Mouse (Mus musculus) MEL (cell line): ENCODE measurements around the gene Cox6a1. TPM values are rescaled to one million over a fixed set of nuclear protein-coding genes. Genes with fewer than 3 reads are reported as not detected.

ENCODE experiments used
- DNase-seq: peaks from one replicate; pipeline ENCODE4 v3.0.0; 2011; ENCODE audit warnings: low read depth, low spot score
- H3K27ac ChIP-seq: 2 replicates; pipeline ENCODE4 v1.5.1; 2012; ENCODE audit warnings: low read depth, mild to moderate bottlenecking, control low read depth, low read length, moderate library complexity; ENCODE audit not compliant: control insufficient read depth
- H3K27me3 ChIP-seq, 2 experiments: fragments of 150-350 bp in 1 of 2; sonication (generic) in 1 of 2; 2 replicates each; pipeline ENCODE4 v1.6.1; 2012; ENCODE audit warnings: low read length in 2 of 2, mild to moderate bottlenecking in 2 of 2, improper control_type of control experiment in 1 of 2, moderate library complexity in 1 of 2; ENCODE audit not compliant: insufficient read depth in 2 of 2, control insufficient read depth in 1 of 2
- H3K36me3 ChIP-seq, 2 experiments: 2 replicates each; pipeline ENCODE4 v1.6.1; 2012 to 2014; ENCODE audit warnings: low read length in 2 of 2, improper control_type of control experiment in 1 of 2, inconsistent platforms in 1 of 2, mild to moderate bottlenecking in 1 of 2; ENCODE audit not compliant: insufficient read depth in 2 of 2, control insufficient read depth in 1 of 2
- H3K4me1 ChIP-seq, 2 experiments: fragments of 150-350 bp in 1 of 2; sonication (generic) in 1 of 2; 2 replicates each; pipeline ENCODE4 v1.6.1; 2012; ENCODE audit warnings: low read length in 2 of 2, improper control_type of control experiment in 1 of 2, mild to moderate bottlenecking in 1 of 2; ENCODE audit not compliant: insufficient read depth in 2 of 2, control insufficient read depth in 1 of 2
- H3K4me3 ChIP-seq, 2 experiments: fragments of 150-350 bp in 1 of 2; sonication (generic) in 1 of 2; 2 replicates each; pipeline ENCODE4 v1.5.1; 2012; ENCODE audit warnings: low read depth in 2 of 2, low read length in 2 of 2, mild to moderate bottlenecking in 2 of 2, moderate library complexity in 2 of 2, control low read depth in 1 of 2, improper control_type of control experiment in 1 of 2; ENCODE audit not compliant: control insufficient read depth in 1 of 2, insufficient read depth in 1 of 2
- H3K79me2 ChIP-seq: 2 replicates; pipeline ENCODE4 v1.6.1; 2012; ENCODE audit warnings: mild to moderate bottlenecking, low read length, moderate library complexity; ENCODE audit not compliant: control insufficient read depth, poor library complexity, insufficient read depth
- H3K9ac ChIP-seq: 2 replicates; pipeline ENCODE4 v1.6.1; 2012; ENCODE audit warnings: low read depth, mild to moderate bottlenecking, control low read depth, low read length, moderate library complexity; ENCODE audit not compliant: control insufficient read depth, poor library complexity, severe bottlenecking
- H3K9me3 ChIP-seq: fragments of 150-350 bp; sonication (generic); replicated peaks from 2 replicates; pipeline ENCODE4 v1.6.1; 2012; ENCODE audit warnings: mild to moderate bottlenecking, low read length, improper control_type of control experiment, moderate library complexity; ENCODE audit not compliant: insufficient read depth
- CHD1 ChIP-seq: IDR thresholded peaks from 2 replicates; pipeline ENCODE4 v1.6.1; 2012; ENCODE audit warnings: low read depth, mild to moderate bottlenecking, inconsistent platforms, low read length, improper control_type of control experiment
- CHD2 ChIP-seq: IDR thresholded peaks from 2 replicates; pipeline ENCODE4 v1.6.1; 2011; ENCODE audit warnings: low read length, improper control_type of control experiment
- CTCF ChIP-seq, 3 experiments: IDR thresholded peaks in 2 of 3; conservative IDR thresholded peaks in 1 of 3; 2 replicates each; pipeline ENCODE4 v1.5.1; 2011 to 2012; ENCODE audit warnings: low read length in 3 of 3, low read depth in 2 of 3, mild to moderate bottlenecking in 2 of 3, improper control_type of control experiment in 1 of 3, inconsistent platforms in 1 of 3, mixed read lengths in 1 of 3, moderate library complexity in 1 of 3; ENCODE audit not compliant: control insufficient read depth in 1 of 3, insufficient read depth in 1 of 3, poor library complexity in 1 of 3, severe bottlenecking in 1 of 3
- ELF1 ChIP-seq: IDR thresholded peaks from 2 replicates; pipeline ENCODE4 v1.6.1; 2014; ENCODE audit warnings: low read depth, mild to moderate bottlenecking, inconsistent platforms, low read length, improper control_type of control experiment, moderate library complexity
- EP300 ChIP-seq, 2 experiments: IDR thresholded peaks; 2 replicates each; pipeline ENCODE4 v1.6.1; 2011; ENCODE audit warnings: improper control_type of control experiment in 2 of 2, low read length in 2 of 2, low read depth in 1 of 2, mild to moderate bottlenecking in 1 of 2
- ETS1 ChIP-seq: IDR thresholded peaks from 2 replicates; pipeline ENCODE4 v1.6.1; 2012; ENCODE audit warnings: low read depth, mild to moderate bottlenecking, inconsistent platforms, low read length, improper control_type of control experiment, moderate library complexity
- KAT2A ChIP-seq: conservative IDR thresholded peaks from 2 replicates; pipeline ENCODE4 v1.6.1; 2012; ENCODE audit warnings: low read depth, low read length, improper control_type of control experiment, inconsistent platforms
- MXI1 ChIP-seq: IDR thresholded peaks from 2 replicates; pipeline ENCODE4 v1.6.1; 2011; ENCODE audit warnings: mild to moderate bottlenecking, low read depth, low read length, improper control_type of control experiment
- MYC ChIP-seq: IDR thresholded peaks from 2 replicates; pipeline ENCODE4 v1.6.1; 2011; ENCODE audit warnings: low read depth, mild to moderate bottlenecking, low read length, improper control_type of control experiment, moderate library complexity
- NELFE ChIP-seq: IDR thresholded peaks from 2 replicates; pipeline ENCODE4 v1.6.1; 2011; ENCODE audit warnings: low read depth, low read length, improper control_type of control experiment
- POLR2A ChIP-seq, 2 experiments: IDR thresholded peaks; 2 replicates each; pipeline ENCODE4 v1.6.1; 2011 to 2012; ENCODE audit warnings: low read length in 2 of 2, mild to moderate bottlenecking in 2 of 2, control low read depth in 1 of 2, improper control_type of control experiment in 1 of 2, low read depth in 1 of 2, moderate library complexity in 1 of 2; ENCODE audit not compliant: control insufficient read depth in 1 of 2, insufficient read depth in 1 of 2, poor library complexity in 1 of 2
- POLR2AphosphoS2 ChIP-seq: IDR thresholded peaks from 2 replicates; pipeline ENCODE4 v1.6.1; 2011; ENCODE audit warnings: low read length, improper control_type of control experiment
- SIN3A ChIP-seq: IDR thresholded peaks from 2 replicates; pipeline ENCODE4 v1.6.1; 2012; ENCODE audit warnings: low read length, improper control_type of control experiment, inconsistent platforms
- SMC3 ChIP-seq: IDR thresholded peaks from 2 replicates; pipeline ENCODE4 v1.6.1; 2011; ENCODE audit warnings: low read depth, low read length, improper control_type of control experiment
- TAL1 ChIP-seq: IDR thresholded peaks from 2 replicates; pipeline ENCODE4 v1.6.1; 2012; ENCODE audit warnings: mild to moderate bottlenecking, inconsistent platforms, low read length, moderate library complexity, mixed read lengths
- TCF12 ChIP-seq: IDR thresholded peaks from 2 replicates; pipeline ENCODE4 v1.6.1; 2014; ENCODE audit warnings: low read depth, mild to moderate bottlenecking, inconsistent platforms, low read length, improper control_type of control experiment, moderate library complexity
- USF2 ChIP-seq, 2 experiments: IDR thresholded peaks; 2 replicates each; pipeline ENCODE4 v1.6.1; 2011 to 2012; ENCODE audit warnings: improper control_type of control experiment in 2 of 2, low read length in 2 of 2, borderline replicate concordance in 1 of 2, inconsistent platforms in 1 of 2, low read depth in 1 of 2, mild to moderate bottlenecking in 1 of 2; ENCODE audit not compliant: insufficient read depth in 1 of 2
- ZC3H11A ChIP-seq: IDR thresholded peaks from 2 replicates; pipeline ENCODE4 v1.6.1; 2012; ENCODE audit warnings: low read depth, mild to moderate bottlenecking, inconsistent platforms, low read length, improper control_type of control experiment
- ZKSCAN1 ChIP-seq: IDR thresholded peaks from 2 replicates; pipeline ENCODE4 v1.6.1; 2012; ENCODE audit warnings: low read depth, mild to moderate bottlenecking, inconsistent platforms, low read length, improper control_type of control experiment, moderate library complexity
- ZNF384 ChIP-seq: IDR thresholded peaks from 2 replicates; pipeline ENCODE4 v1.6.1; 2012; ENCODE audit warnings: low read depth, mild to moderate bottlenecking, inconsistent platforms, low read length, improper control_type of control experiment
- polyA plus RNA-seq, 2 experiments: library from polyadenylated mRNA; stranded (reverse) in 1 of 2; unstranded in 1 of 2; fragments of >175 nt in 1 of 2; fragments of >200 nt in 1 of 2; gene quantifications; 2 replicates each; pipeline versions ENCODE4 v1.2.1 to v1.2.4; 2012; ENCODE audit warnings: low replicate concordance in 2 of 2, low read depth in 1 of 2; ENCODE audit not compliant: insufficient read length in 2 of 2, insufficient read depth in 1 of 2, missing spikeins in 1 of 2
- total RNA-seq: library from RNA; depleted of rRNA; stranded (reverse); fragments of 300-350 nt; gene quantifications from 2 replicates; pipeline ENCODE4 v1.2.3, GENCODE M21; 2012

The Cox6a1 gene
- total and polyA plus RNA-seq, 3 experiments: 328 to 1,215 (median 749) TPM

GRCm38 (mm10) chr5:115300792-115301614 lies 47.8 kb downstream of the Cox6a1 start, which contains the start of gene Dynll1 (continued):
- TF ChIP-seq USF2 (IDR thresholded peaks at IDR 0.05; ENCODE audit: borderline replicate concordance in 1 of 2, insufficient read depth in 1 of 2, low read depth in 1 of 2, low read length in 2 of 2): no peak
- TF ChIP-seq TAL1: no peak
- peak; percentile 92 for TF ChIP-seq POLR2AphosphoS2
- TF ChIP-seq CHD2: no peak
- TF ChIP-seq POLR2A (IDR thresholded peaks at IDR 0.05; ENCODE audit: control insufficient read depth in 1 of 2, insufficient read depth in 1 of 2, low read depth in 1 of 2, low read length in 2 of 2, poor library complexity in 1 of 2): peak; percentile 95 to 97
- TF ChIP-seq MXI1: peak; percentile 99
- peak; percentile 71 for TF ChIP-seq TCF12
- TF ChIP-seq NELFE: peak; percentile 93
- peak in 1 of 2 experiments; percentile 1; a peak in 1 of 4 replicates for TF ChIP-seq EP300 (IDR thresholded peaks at IDR 0.05; ENCODE audit: low read depth in 1 of 2, low read length in 2 of 2)
- peak; percentile 57; the same call in 1 of the 2 replicates for TF ChIP-seq MYC

GRCm38 (mm10) chr5:115300035-115300744 lies 48.6 kb downstream of the Cox6a1 start:
- Histone ChIP-seq H3K27ac (peak overlapping the region; percentile 73), H3K27me3 (no peaks in the 10 kb centered on the region), H3K4me1 (peaks cover 0 to 17% of the 10 kb centered on the region in 2 experiments; a peak in 3 of 4 replicates), H3K9me3 (no peaks in the 10 kb centered on the region), H3K9ac (peak overlapping the region; percentile 81), H3K79me2 (peaks cover 20% of the 10 kb centered on the region), H3K36me3 (peaks cover 15 to 24% of the 10 kb centered on the region in 2 experiments), H3K4me3 (peak overlapping the region; percentile 86 to 89)
- no peak for TF ChIP-seq ZC3H11A
- no peak for TF ChIP-seq ZKSCAN1
- no peak for TF ChIP-seq KAT2A
- TF ChIP-seq CTCF (IDR thresholded peaks at IDR 0.05 in 2 of 3, conservative IDR thresholded peaks at IDR 0.05 in 1 of 3; ENCODE audit: control insufficient read depth in 1 of 3, insufficient read depth in 1 of 3, low read depth in 2 of 3, low read length in 3 of 3, poor library complexity in 1 of 3, severe bottlenecking in 1 of 3): peak in 2 of 3 experiments; percentile 5 to 21; a peak in 2 of 6 replicates
- peak; percentile 29 for TF ChIP-seq SMC3
- peak; percentile 91 for TF ChIP-seq ZNF384
- TF ChIP-seq CHD1: peak; percentile 64; the same call in 1 of the 2 replicates
- TF ChIP-seq ELF1: no peak
- peak; percentile 76 for TF ChIP-seq SIN3A
- TF ChIP-seq ETS1: 0 out of 2 replicates have a peak, but pooled peaks have one; percentile 27
- TF ChIP-seq USF2 (IDR thresholded peaks at IDR 0.05; ENCODE audit: borderline replicate concordance in 1 of 2, insufficient read depth in 1 of 2, low read depth in 1 of 2, low read length in 2 of 2): no peak
- peak; percentile 73 for DNase-seq
